Mouse (Mus musculus) heart, embryonic 15.5 days (tissue): ENCODE results near the gene Dusp1. TPM values are rescaled to one million over a fixed set of nuclear protein-coding genes. Genes with fewer than 3 reads are reported as not detected.

ENCODE experiments used
- ATAC-seq: fragments of 200-750 bp; cut with Nextera tagmentation; replicated peaks from 2 replicates; pipeline ENCODE4 v1.8.0; 2017; ENCODE audit warnings: low read depth, moderate TSS enrichment; ENCODE audit not compliant: insufficient number of reproducible peaks, insufficient read depth, low FRiP score
- H3K27ac ChIP-seq: fragments of 300-500 bp; sonication (generic); 2 replicates; pipeline ENCODE4 v1.5.1; 2015; ENCODE audit warnings: mild to moderate bottlenecking, inconsistent platforms
- H3K27me3 ChIP-seq: fragments of 300-500 bp; sonication (generic); 2 replicates; pipeline ENCODE4 v1.6.1; 2015; ENCODE audit warnings: inconsistent platforms
- H3K36me3 ChIP-seq: fragments of 300-500 bp; sonication (generic); 2 replicates; pipeline ENCODE4 v1.6.1; 2015; ENCODE audit warnings: mild to moderate bottlenecking, inconsistent platforms
- H3K4me1 ChIP-seq: fragments of 300-500 bp; sonication (generic); replicated peaks from 2 replicates; pipeline ENCODE4 v1.6.1; 2015; ENCODE audit warnings: inconsistent platforms
- H3K4me2 ChIP-seq: fragments of 300-500 bp; sonication (generic); 2 replicates; pipeline ENCODE4 v1.6.1; 2015; ENCODE audit warnings: inconsistent platforms, mild to moderate bottlenecking, moderate library complexity
- H3K4me3 ChIP-seq: fragments of 300-500 bp; sonication (generic); 2 replicates; pipeline ENCODE4 v1.5.1; 2015; ENCODE audit warnings: mild to moderate bottlenecking, inconsistent platforms
- H3K9ac ChIP-seq: fragments of 300-500 bp; sonication (generic); 2 replicates; pipeline ENCODE4 v1.6.1; 2015; ENCODE audit warnings: mild to moderate bottlenecking, inconsistent platforms
- H3K9me3 ChIP-seq: fragments of 300-500 bp; sonication (generic); replicated peaks from 2 replicates; pipeline ENCODE4 v1.6.1; 2016; ENCODE audit warnings: inconsistent platforms
- WGBS: fragments of 180-500 bp; shearing (Covaris S2); methylation state at CpG from one replicate; pipeline ENCODE4 v1.1.7; 2015; ENCODE audit warnings: mixed read lengths; 5-methylcytosine and 5-hydroxymethylcytosine counted together
- polyA plus RNA-seq: library from polyadenylated mRNA; unstranded; fragments of >200 nt; fragmentation: Nextera tagmentation; extraction: Ambion mirVana; gene quantifications from 2 replicates; pipeline ENCODE4 v1.2.1, GENCODE M21; 2015

Gene Dusp1
- polyA plus RNA-seq, 1 experiment from 2014 or later = 30.8 TPM

GRCm38 (mm10) chr17:26480956-26481355, 81.0 kb downstream of the Dusp1 start:
- Histone ChIP-seq H3K4me1 (peaks cover 20% of the 10 kb centered on the region), H3K4me3 (no peak overlapping the region), H3K36me3 (no peaks in the 10 kb centered on the region), H3K9me3 (no peaks in the 10 kb centered on the region), H3K9ac (no peak overlapping the region), H3K4me2 (no peak overlapping the region), H3K27me3 (no peaks in the 10 kb centered on the region), H3K27ac (no peak overlapping the region)
- ATAC-seq = no peak
- 80% methylated on average over 4 of the region's 4 CpGs for WGBS

GRCm38 (mm10) chr17:26479619-26480018, 82.3 kb downstream of the Dusp1 start:
- H3K9me3 ChIP-seq = no peaks in the 10 kb centered on the region
- 0 out of 2 replicates have a peak overlapping the region, but pooled peaks have one; percentile 8 for H3K27ac ChIP-seq
- no peak overlapping the region for H3K9ac ChIP-seq
- WGBS = 73% methylated on average over 6 of the region's 6 CpGs
- no peak for ATAC-seq
- H3K4me2 ChIP-seq = no peak overlapping the region
- peaks cover 20% of the 10 kb centered on the region for H3K4me1 ChIP-seq
- H3K4me3 ChIP-seq = no peak overlapping the region
- H3K36me3 ChIP-seq = no peaks in the 10 kb centered on the region
- H3K27me3 ChIP-seq = no peaks in the 10 kb centered on the region

GRCm38 (mm10) chr17:26478672-26479071, 83.3 kb downstream of the Dusp1 start:
- H3K4me1 ChIP-seq = peaks cover 20% of the 10 kb centered on the region
- H3K27me3 ChIP-seq = no peaks in the 10 kb centered on the region
- H3K9me3 ChIP-seq = no peaks in the 10 kb centered on the region
- ATAC-seq = no peak
- no peaks in the 10 kb centered on the region for H3K36me3 ChIP-seq
- H3K4me2 ChIP-seq = no peak overlapping the region
- no peak overlapping the region for H3K27ac ChIP-seq
- no peak overlapping the region for H3K9ac ChIP-seq
- H3K4me3 ChIP-seq = no peak overlapping the region
- 41% methylated on average over 4 of the region's 4 CpGs for WGBS

GRCm38 (mm10) chr17:26476871-26477270, 85.1 kb downstream of the Dusp1 start:
- no peak overlapping the region for H3K27ac ChIP-seq
- H3K4me1 ChIP-seq = peaks cover 20% of the 10 kb centered on the region
- H3K36me3 ChIP-seq = no peaks in the 10 kb centered on the region
- H3K9me3 ChIP-seq = no peaks in the 10 kb centered on the region
- H3K4me3 ChIP-seq = no peak overlapping the region
- ATAC-seq = no peak
- H3K27me3 ChIP-seq = no peaks in the 10 kb centered on the region
- H3K4me2 ChIP-seq = no peak overlapping the region
- WGBS = 42% methylated on average over 6 of the region's 6 CpGs
- no peak overlapping the region for H3K9ac ChIP-seq

- ATAC-seq = no peak
- Histone ChIP-seq H3K27ac (no peak overlapping the region), H3K9me3 (no peaks in the 10 kb centered on the region), H3K4me3 (no peak overlapping the region), H3K36me3 (no peaks in the 10 kb centered on the region), H3K27me3 (no peaks in the 10 kb centered on the region), H3K4me1 (peaks cover 17% of the 10 kb centered on the region), H3K4me2 (no peak overlapping the region), H3K9ac (no peak overlapping the region)
- 85% methylated on average over 13 of the region's 13 CpGs for WGBS
These were observed 93.6 kb downstream of the Dusp1 start for GRCm38 (mm10) chr17:26468102-26468894.

GRCm38 (mm10) chr17:26467619-26468018, 94.3 kb downstream of the Dusp1 start:
- 75% methylated on average over 4 of the region's 4 CpGs for WGBS

GRCm38 (mm10) chr17:26466741-26467150, 95.2 kb downstream of the Dusp1 start:
- no peak; the same call in 1 of the 2 replicates for ATAC-seq
- 0 out of 2 replicates have a peak overlapping the region, but pooled peaks have one; percentile 26 for H3K27ac ChIP-seq
- H3K4me1 ChIP-seq = peaks cover 27% of the 10 kb centered on the region
- no peak overlapping the region for H3K4me3 ChIP-seq
- 9% methylated on average over 4 of the region's 4 CpGs for WGBS
- H3K9ac ChIP-seq = no peak overlapping the region
- H3K27me3 ChIP-seq = no peaks in the 10 kb centered on the region
- H3K4me2 ChIP-seq = 0 out of 2 replicates have a peak overlapping the region, but pooled peaks have one; percentile 27
- no peaks in the 10 kb centered on the region for H3K36me3 ChIP-seq
- H3K9me3 ChIP-seq = no peaks in the 10 kb centered on the region

More at GRCm38 (mm10) chr17:26467619-26468018, 94.3 kb downstream of the Dusp1 start:
- ATAC-seq = no peak
- no peaks in the 10 kb centered on the region for H3K27me3 ChIP-seq
- no peak overlapping the region for H3K9ac ChIP-seq
- H3K4me3 ChIP-seq = no peak overlapping the region
- H3K36me3 ChIP-seq = no peaks in the 10 kb centered on the region
- no peak overlapping the region for H3K27ac ChIP-seq
- H3K9me3 ChIP-seq = no peaks in the 10 kb centered on the region
- H3K4me1 ChIP-seq = peaks cover 23% of the 10 kb centered on the region
- H3K4me2 ChIP-seq = no peak overlapping the region

- 64% methylated on average over 7 of the region's 7 CpGs for WGBS
- no peaks in the 10 kb centered on the region for H3K27me3 ChIP-seq
- peaks cover 27% of the 10 kb centered on the region for H3K4me1 ChIP-seq
- ATAC-seq = peak; percentile 48
- H3K4me3 ChIP-seq = no peak overlapping the region
- H3K4me2 ChIP-seq = no peak overlapping the region
- H3K36me3 ChIP-seq = no peaks in the 10 kb centered on the region
- peak overlapping the region; percentile 32 for H3K27ac ChIP-seq
- H3K9me3 ChIP-seq = no peaks in the 10 kb centered on the region
- H3K9ac ChIP-seq = no peak overlapping the region
These were observed 97.0 kb downstream of the Dusp1 start for GRCm38 (mm10) chr17:26464972-26465371.

- Histone ChIP-seq H3K9ac (no peak overlapping the region), H3K27me3 (no peaks in the 10 kb centered on the region), H3K4me1 (peaks cover 27% of the 10 kb centered on the region), H3K36me3 (no peaks in the 10 kb centered on the region), H3K4me2 (no peak overlapping the region), H3K27ac (peak overlapping the region; percentile 32), H3K9me3 (no peaks in the 10 kb centered on the region), H3K4me3 (no peak overlapping the region)
- 79% methylated on average over 9 of the region's 9 CpGs for WGBS
- ATAC-seq = no peak
These were observed 97.4 kb downstream of the Dusp1 start for GRCm38 (mm10) chr17:26464481-26464880.

- Histone ChIP-seq H3K9me3 (no peaks in the 10 kb centered on the region), H3K4me3 (no peak overlapping the region), H3K4me1 (peaks cover 27% of the 10 kb centered on the region), H3K27me3 (no peaks in the 10 kb centered on the region), H3K36me3 (no peaks in the 10 kb centered on the region), H3K27ac (peak overlapping the region; percentile 1; the same call in 1 of the 2 replicates), H3K9ac (no peak overlapping the region), H3K4me2 (no peak overlapping the region)
- ATAC-seq = no peak
- WGBS = 33% methylated on average over 4 of the region's 4 CpGs
These were observed 97.9 kb downstream of the Dusp1 start for GRCm38 (mm10) chr17:26463984-26464383.

- Histone ChIP-seq H3K9ac (no peak overlapping the region), H3K27ac (no peak overlapping the region), H3K4me3 (no peak overlapping the region), H3K4me2 (no peak overlapping the region), H3K4me1 (peaks cover 27% of the 10 kb centered on the region), H3K27me3 (no peaks in the 10 kb centered on the region), H3K9me3 (no peaks in the 10 kb centered on the region), H3K36me3 (no peaks in the 10 kb centered on the region)
- WGBS = 74% methylated on average over 5 of the region's 5 CpGs
- ATAC-seq = no peak
These were observed 98.5 kb downstream of the Dusp1 start for GRCm38 (mm10) chr17:26463432-26463831.
